Mouse (Mus musculus): ENCODE data around the gene Bcat1. TPM values are rescaled to one million over a fixed set of nuclear protein-coding genes. Genes with fewer than 3 reads are reported as not detected.
A peak's percentile ranks its signal among the peaks of the same experiment; 100 is the strongest.

Bcat1 gene
- polyA plus RNA-seq, 1 experiment: 19.5 TPM

DNA sequence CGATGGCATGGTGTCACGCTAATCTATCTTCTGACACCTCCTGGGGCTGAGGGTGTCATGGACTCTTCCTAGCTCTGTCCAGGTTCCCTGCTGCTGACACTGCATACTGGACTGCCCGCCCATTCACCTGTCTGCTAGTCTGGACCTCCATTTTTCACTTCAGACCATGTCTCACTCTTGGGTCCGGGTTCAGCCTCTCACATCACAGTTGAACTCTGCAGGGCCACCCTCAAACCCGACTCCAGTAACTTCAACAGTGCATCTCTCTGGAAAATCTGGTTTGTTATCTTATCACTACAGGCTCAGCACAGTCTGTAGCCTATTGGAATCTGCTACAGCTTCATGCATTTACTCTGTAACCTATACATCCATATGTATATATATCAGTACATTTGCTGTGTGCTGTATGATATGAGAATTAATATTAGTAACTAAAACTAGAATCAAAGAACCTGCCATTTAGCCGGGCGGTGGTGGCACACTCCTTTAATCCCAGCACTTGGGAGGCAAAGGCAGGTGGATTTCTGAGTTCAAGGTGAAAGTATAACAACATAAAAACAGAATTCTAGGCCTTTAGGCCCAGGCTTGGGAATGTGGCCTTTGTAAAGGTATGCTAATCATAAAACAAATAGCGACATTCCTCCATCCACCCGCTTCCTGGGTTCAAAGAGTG, 3.2 kb upstream of the Bcat1 start:
- no peak for TF ChIP-seq CTCF (IDR thresholded peaks at IDR 0.05; ENCODE audit: extremely low read depth, insufficient read depth, low read length)
- no peak for TF ChIP-seq POLR2A (IDR thresholded peaks at IDR 0.05; ENCODE audit: extremely low read depth, insufficient read depth, low read length)
- no peak overlapping the region for H3K27ac ChIP-seq (ENCODE audit: insufficient read depth, low read length)
- no peak overlapping the region for H3K4me3 ChIP-seq (ENCODE audit: insufficient read depth, low read length)
- H3K4me1 ChIP-seq (ENCODE audit: control insufficient read depth, insufficient read depth, low read length): no peaks in the 10 kb centered on the region

GRCm38 (mm10) chr6:145076286-145076685, 302 bp upstream of the Bcat1 start:
- Histone ChIP-seq H3K4me3 (ENCODE audit: insufficient read depth, low read length) (peak overlapping the region; percentile 36; the same call in 1 of the 2 replicates), H3K4me1 (ENCODE audit: control insufficient read depth, insufficient read depth, low read length) (no peaks in the 10 kb centered on the region), H3K27ac (ENCODE audit: insufficient read depth, low read length) (no peak overlapping the region)
- TF ChIP-seq POLR2A (IDR thresholded peaks at IDR 0.05; ENCODE audit: extremely low read depth, insufficient read depth, low read length) (no peak), CTCF (IDR thresholded peaks at IDR 0.05; ENCODE audit: extremely low read depth, insufficient read depth, low read length) (no peak)

- TF ChIP-seq CTCF (IDR thresholded peaks at IDR 0.05; ENCODE audit: extremely low read depth, insufficient read depth, low read length) (no peak), POLR2A (IDR thresholded peaks at IDR 0.05; ENCODE audit: extremely low read depth, insufficient read depth, low read length) (no peak)
- H3K27ac ChIP-seq (ENCODE audit: insufficient read depth, low read length): no peak overlapping the region
- no peaks in the 10 kb centered on the region for H3K4me1 ChIP-seq (ENCODE audit: control insufficient read depth, insufficient read depth, low read length)
- H3K4me3 ChIP-seq (ENCODE audit: insufficient read depth, low read length): peak overlapping the region; percentile 36
These were observed 866 bp downstream of the Bcat1 start for GRCm38 (mm10) chr6:145075088-145075547.

DNA sequence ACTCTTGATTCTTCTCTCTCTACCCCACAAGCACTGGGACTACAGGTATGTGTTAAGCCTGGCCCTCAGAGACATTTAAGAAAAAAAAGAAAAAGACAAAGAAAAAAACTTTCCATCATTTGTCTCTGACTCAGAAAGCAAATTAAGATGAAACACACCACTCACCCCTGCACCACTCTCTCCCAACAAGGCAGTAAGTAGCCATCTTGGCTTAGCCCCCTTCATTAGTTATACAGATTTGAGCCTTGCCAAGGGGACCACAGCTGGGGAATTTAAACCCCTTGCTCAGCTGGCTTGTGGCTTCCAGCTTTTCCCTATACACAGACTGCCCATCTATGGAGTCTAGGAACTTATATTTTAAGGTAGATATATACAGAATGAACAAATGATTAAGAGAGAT, 1.5 kb downstream of the Bcat1 start:
- H3K4me3 ChIP-seq (ENCODE audit: insufficient read depth, low read length): no peak overlapping the region; the same call in 1 of the 2 replicates
- TF ChIP-seq POLR2A (IDR thresholded peaks at IDR 0.05; ENCODE audit: extremely low read depth, insufficient read depth, low read length): no peak
- no peak for TF ChIP-seq CTCF (IDR thresholded peaks at IDR 0.05; ENCODE audit: extremely low read depth, insufficient read depth, low read length)
- H3K27ac ChIP-seq (ENCODE audit: insufficient read depth, low read length): no peak overlapping the region
- H3K4me1 ChIP-seq (ENCODE audit: control insufficient read depth, insufficient read depth, low read length): no peaks in the 10 kb centered on the region

- no peak overlapping the region for H3K27ac ChIP-seq (ENCODE audit: insufficient read depth, low read length)
- no peaks in the 10 kb centered on the region for H3K4me1 ChIP-seq (ENCODE audit: control insufficient read depth, insufficient read depth, low read length)
- TF ChIP-seq CTCF (IDR thresholded peaks at IDR 0.05; ENCODE audit: extremely low read depth, insufficient read depth, low read length): no peak
- H3K4me3 ChIP-seq (ENCODE audit: insufficient read depth, low read length): no peak overlapping the region
These were observed 6.1 kb downstream of the Bcat1 start for GRCm38 (mm10) chr6:145069921-145070320.

GRCm38 (mm10) chr6:145069397-145069796, 6.6 kb downstream of the Bcat1 start:
- H3K4me3 ChIP-seq (ENCODE audit: insufficient read depth, low read length): no peak overlapping the region
- TF ChIP-seq CTCF (IDR thresholded peaks at IDR 0.05; ENCODE audit: extremely low read depth, insufficient read depth, low read length) (no peak), POLR2A (IDR thresholded peaks at IDR 0.05; ENCODE audit: extremely low read depth, insufficient read depth, low read length) (no peak)
- H3K4me1 ChIP-seq (ENCODE audit: control insufficient read depth, insufficient read depth, low read length): no peaks in the 10 kb centered on the region
- no peak overlapping the region for H3K27ac ChIP-seq (ENCODE audit: insufficient read depth, low read length)

- no peak for TF ChIP-seq POLR2A (IDR thresholded peaks at IDR 0.05; ENCODE audit: extremely low read depth, insufficient read depth, low read length)
- no peak for TF ChIP-seq CTCF (IDR thresholded peaks at IDR 0.05; ENCODE audit: extremely low read depth, insufficient read depth, low read length)
- Histone ChIP-seq H3K4me1 (ENCODE audit: control insufficient read depth, insufficient read depth, low read length) (no peaks in the 10 kb centered on the region), H3K4me3 (ENCODE audit: insufficient read depth, low read length) (no peak overlapping the region), H3K27ac (ENCODE audit: insufficient read depth, low read length) (no peak overlapping the region)
These were observed 8.3 kb downstream of the Bcat1 start for GRCm38 (mm10) chr6:145067679-145068078.

DNA sequence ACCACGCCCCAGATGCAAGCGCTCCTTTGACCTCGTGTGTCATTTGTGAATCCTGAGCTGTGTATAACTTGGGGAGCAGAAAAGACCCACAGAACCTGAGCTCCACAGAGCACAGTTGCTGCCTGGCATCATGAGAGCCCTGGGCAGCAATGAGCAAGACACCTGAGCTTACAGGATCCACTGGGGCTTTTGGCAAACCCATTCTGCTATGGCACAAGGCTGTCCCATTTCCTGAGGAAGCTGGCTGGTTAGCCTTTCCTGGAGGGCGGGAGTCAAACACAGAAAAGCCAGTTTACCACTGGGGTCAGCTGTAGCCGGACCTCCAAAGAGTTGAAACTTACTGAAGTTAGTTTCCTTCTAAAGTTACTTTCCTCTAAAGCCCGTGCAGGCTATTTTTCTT, 9.6 kb downstream of the Bcat1 start:
- Histone ChIP-seq H3K27ac (ENCODE audit: insufficient read depth, low read length) (no peak overlapping the region), H3K4me3 (ENCODE audit: insufficient read depth, low read length) (no peak overlapping the region), H3K4me1 (ENCODE audit: control insufficient read depth, insufficient read depth, low read length) (no peaks in the 10 kb centered on the region)
- no peak for TF ChIP-seq POLR2A (IDR thresholded peaks at IDR 0.05; ENCODE audit: extremely low read depth, insufficient read depth, low read length)
- TF ChIP-seq CTCF (IDR thresholded peaks at IDR 0.05; ENCODE audit: extremely low read depth, insufficient read depth, low read length): no peak

DNA sequence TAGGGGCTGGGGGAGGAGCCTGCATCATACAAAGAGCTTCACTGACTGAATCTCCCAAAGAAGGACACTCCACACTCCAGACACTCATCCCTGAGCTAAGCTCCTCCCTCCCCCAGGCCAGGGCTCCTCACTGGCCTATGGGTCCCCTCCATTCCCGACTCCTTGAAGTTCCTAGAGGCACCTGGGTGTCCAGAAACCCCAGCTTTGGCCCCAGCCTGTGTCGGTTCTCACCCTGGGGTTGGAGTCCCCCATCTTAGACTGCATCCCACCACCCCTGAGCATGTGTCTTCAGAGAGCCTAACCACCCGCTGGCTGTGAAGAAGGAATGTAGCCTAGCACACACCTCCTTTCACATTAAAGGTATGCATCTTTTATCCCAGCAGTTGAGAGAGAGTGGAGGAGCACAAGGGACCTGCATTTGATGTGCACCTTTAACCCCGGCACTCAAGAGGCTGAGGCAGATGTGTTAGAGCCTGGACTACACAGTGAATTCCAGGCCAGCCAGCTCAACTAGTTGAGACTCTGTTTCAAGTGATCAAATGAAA, 10.6 kb downstream of the Bcat1 start:
- Histone ChIP-seq H3K27ac (ENCODE audit: insufficient read depth, low read length) (no peak overlapping the region), H3K4me3 (ENCODE audit: insufficient read depth, low read length) (no peak overlapping the region), H3K4me1 (ENCODE audit: control insufficient read depth, insufficient read depth, low read length) (no peaks in the 10 kb centered on the region)
- TF ChIP-seq POLR2A (IDR thresholded peaks at IDR 0.05; ENCODE audit: extremely low read depth, insufficient read depth, low read length): no peak
- TF ChIP-seq CTCF (IDR thresholded peaks at IDR 0.05; ENCODE audit: extremely low read depth, insufficient read depth, low read length): no peak

GRCm38 (mm10) chr6:145064104-145064503, 11.9 kb downstream of the Bcat1 start:
- H3K4me3 ChIP-seq (ENCODE audit: insufficient read depth, low read length): no peak overlapping the region

More at GRCm38 (mm10) chr6:145064104-145064503, 11.9 kb downstream of the Bcat1 start:
- H3K27ac ChIP-seq (ENCODE audit: insufficient read depth, low read length): no peak overlapping the region
- no peak for TF ChIP-seq POLR2A (IDR thresholded peaks at IDR 0.05; ENCODE audit: extremely low read depth, insufficient read depth, low read length)
- TF ChIP-seq CTCF (IDR thresholded peaks at IDR 0.05; ENCODE audit: extremely low read depth, insufficient read depth, low read length): no peak
- no peaks in the 10 kb centered on the region for H3K4me1 ChIP-seq (ENCODE audit: control insufficient read depth, insufficient read depth, low read length)

All from cortical plate, adult 2 months (tissue).